Mouse (Mus musculus) embryonic facial prominence, embryonic 11.5 days (tissue): ENCODE results near the gene Pcnx2. TPM values are rescaled to one million over a fixed set of nuclear protein-coding genes. Genes with fewer than 3 reads are reported as not detected.

Experiments used
- ATAC-seq: fragments of 200-750 bp; cut with Nextera tagmentation; replicated peaks from 2 replicates; pipeline ENCODE4 v1.8.0; 2017; ENCODE audit warnings: low read depth; ENCODE audit not compliant: insufficient number of reproducible peaks, low FRiP score, low TSS enrichment
- DNase-seq: peaks from one replicate; pipeline ENCODE4 v3.0.0-alpha.2; 2015; ENCODE audit warnings: low spot score
- H3K27ac ChIP-seq: fragments of 300-500 bp; sonication (generic); replicated peaks from 2 replicates; pipeline ENCODE4 v1.5.1; 2014; ENCODE audit warnings: mild to moderate bottlenecking, low read depth, low read length, control low read depth
- H3K27me3 ChIP-seq: fragments of 300-500 bp; sonication (generic); 2 replicates; pipeline ENCODE4 v1.6.1; 2014; ENCODE audit warnings: mild to moderate bottlenecking, low read length, moderate library complexity, mixed read lengths; ENCODE audit not compliant: control insufficient read depth, insufficient read depth
- H3K36me3 ChIP-seq: fragments of 300-500 bp; sonication (generic); replicated peaks from 2 replicates; pipeline ENCODE4 v1.6.1; 2014; ENCODE audit warnings: low read depth, mild to moderate bottlenecking, low read length, moderate library complexity, mixed read lengths; ENCODE audit not compliant: control insufficient read depth, insufficient read depth
- H3K4me1 ChIP-seq: fragments of 300-500 bp; sonication (generic); 2 replicates; pipeline ENCODE4 v1.6.1; 2014; ENCODE audit warnings: low read length, mixed read lengths; ENCODE audit not compliant: control insufficient read depth, insufficient read depth
- H3K4me2 ChIP-seq: fragments of 300-500 bp; sonication (generic); 2 replicates; pipeline ENCODE4 v1.6.1; 2014; ENCODE audit warnings: low read depth, mild to moderate bottlenecking, control low read depth, low read length, moderate library complexity
- H3K4me3 ChIP-seq: fragments of 300-500 bp; sonication (generic); 2 replicates; pipeline ENCODE4 v1.5.1; 2014; ENCODE audit warnings: low read depth, low read length, control low read depth
- H3K9ac ChIP-seq: fragments of 300-500 bp; sonication (generic); replicated peaks from 2 replicates; pipeline ENCODE4 v1.6.1; 2014; ENCODE audit warnings: mild to moderate bottlenecking, control low read depth, low read length
- H3K9me3 ChIP-seq: fragments of 300-500 bp; sonication (generic); replicated peaks from 2 replicates; pipeline ENCODE4 v1.6.1; 2016; ENCODE audit warnings: mild to moderate bottlenecking, low read length, inconsistent platforms, mixed read lengths; ENCODE audit not compliant: control insufficient read depth
- WGBS: fragments of 180-500 bp; shearing (Covaris S2); extraction: QIAGEN DNeasy Blood & Tissue Kit; methylation state at CpG from one replicate; pipeline ENCODE4 v1.1.7; 2014; 5-methylcytosine and 5-hydroxymethylcytosine counted together
- polyA plus RNA-seq: library from polyadenylated mRNA; unstranded; fragments of >200 nt; fragmentation: Nextera tagmentation; extraction: Ambion mirVana; gene quantifications from 2 replicates; pipeline ENCODE4 v1.2.1, GENCODE M21; 2014

Gene Pcnx2
- polyA plus RNA-seq, 1 experiment from 2014 or later, result 0.25 TPM

GRCm38 (mm10) chr8:125768079-125768478 lies 130.0 kb downstream of the Pcnx2 start:
- peaks cover 2% of the 10 kb centered on the region; the same call in 1 of the 2 replicates for H3K9me3 ChIP-seq
- no peak overlapping the region for H3K4me2 ChIP-seq
- H3K27ac ChIP-seq, result no peak overlapping the region
- WGBS, result 87% methylated on average over 10 of the region's 10 CpGs
- no peaks in the 10 kb centered on the region for H3K27me3 ChIP-seq
- no peaks in the 10 kb centered on the region for H3K36me3 ChIP-seq
- ATAC-seq (no peak), DNase-seq (no peak)
- H3K4me3 ChIP-seq, result no peak overlapping the region
- H3K9ac ChIP-seq, result no peak overlapping the region
- no peaks in the 10 kb centered on the region for H3K4me1 ChIP-seq

- whole genome bisulfite sequencing, result 87% methylated on average over 16 of the region's 16 CpGs
Measured at GRCm38 (mm10) chr8:125763066-125763786, 134.9 kb downstream of the Pcnx2 start.

GRCm38 (mm10) chr8:125759022-125759421 lies 139.1 kb downstream of the Pcnx2 start:
- Histone ChIP-seq H3K36me3 (no peaks in the 10 kb centered on the region), H3K27me3 (no peaks in the 10 kb centered on the region), H3K4me1 (no peaks in the 10 kb centered on the region), H3K4me2 (no peak overlapping the region), H3K27ac (no peak overlapping the region), H3K4me3 (no peak overlapping the region), H3K9ac (no peak overlapping the region), H3K9me3 (peaks cover 2% of the 10 kb centered on the region; the same call in 1 of the 2 replicates)
- WGBS, result 48% methylated on average over 10 of the region's 10 CpGs
- ATAC-seq (no peak), DNase-seq (peak; percentile 21)

More at GRCm38 (mm10) chr8:125763066-125763786, 134.9 kb downstream of the Pcnx2 start:
- Histone ChIP-seq H3K4me2 (no peak overlapping the region), H3K4me3 (no peak overlapping the region), H3K9me3 (peaks cover 2% of the 10 kb centered on the region; the same call in 1 of the 2 replicates), H3K36me3 (no peaks in the 10 kb centered on the region), H3K27ac (no peak overlapping the region), H3K4me1 (no peaks in the 10 kb centered on the region), H3K27me3 (no peaks in the 10 kb centered on the region), H3K9ac (no peak overlapping the region)
- ATAC-seq (no peak), DNase-seq (no peak)

- Histone ChIP-seq H3K27me3 (no peaks in the 10 kb centered on the region), H3K9ac (no peak overlapping the region), H3K9me3 (no peaks in the 10 kb centered on the region), H3K4me2 (no peak overlapping the region), H3K27ac (no peak overlapping the region), H3K4me3 (no peak overlapping the region), H3K4me1 (no peaks in the 10 kb centered on the region), H3K36me3 (no peaks in the 10 kb centered on the region)
- no peak for ATAC-seq
- 86% methylated on average over 1 of the region's 1 CpGs for WGBS
- no peak for DNase-seq
Measured at GRCm38 (mm10) chr8:125757106-125757496, 141.0 kb downstream of the Pcnx2 start.

GRCm38 (mm10) chr8:125756391-125757105 lies 141.6 kb downstream of the Pcnx2 start:
- H3K9ac ChIP-seq, result no peak overlapping the region; the same call in 1 of the 2 replicates
- H3K4me1 ChIP-seq, result no peaks in the 10 kb centered on the region
- H3K27me3 ChIP-seq, result no peaks in the 10 kb centered on the region
- no peaks in the 10 kb centered on the region for H3K9me3 ChIP-seq
- no peak overlapping the region for H3K27ac ChIP-seq
- no peak for DNase-seq
- no peak overlapping the region for H3K4me3 ChIP-seq
- H3K36me3 ChIP-seq, result no peaks in the 10 kb centered on the region
- H3K4me2 ChIP-seq, result no peak overlapping the region
- 0 out of 2 replicates have a peak, but pooled peaks have one; percentile 45 for ATAC-seq
- 43% methylated on average over 9 of the region's 9 CpGs for WGBS

GRCm38 (mm10) chr8:125755896-125756295 lies 142.2 kb downstream of the Pcnx2 start:
- Histone ChIP-seq H3K27ac (no peak overlapping the region), H3K4me2 (no peak overlapping the region), H3K9ac (no peak overlapping the region), H3K4me1 (no peaks in the 10 kb centered on the region), H3K9me3 (no peaks in the 10 kb centered on the region), H3K4me3 (no peak overlapping the region), H3K36me3 (no peaks in the 10 kb centered on the region), H3K27me3 (no peaks in the 10 kb centered on the region)
- 81% methylated on average over 8 of the region's 8 CpGs for WGBS
- DNase-seq (no peak), ATAC-seq (no peak)

- no peak for DNase-seq
- Histone ChIP-seq H3K4me3 (no peak overlapping the region), H3K27ac (no peak overlapping the region), H3K9ac (no peak overlapping the region), H3K36me3 (no peaks in the 10 kb centered on the region), H3K4me1 (no peaks in the 10 kb centered on the region), H3K4me2 (no peak overlapping the region), H3K9me3 (no peaks in the 10 kb centered on the region), H3K27me3 (no peaks in the 10 kb centered on the region)
- WGBS, result 66% methylated on average over 8 of the region's 8 CpGs
- no peak for ATAC-seq
Measured at GRCm38 (mm10) chr8:125750846-125751245, 147.3 kb downstream of the Pcnx2 start.

- ATAC-seq (no peak), DNase-seq (no peak)
- H3K27me3 ChIP-seq, result no peaks in the 10 kb centered on the region
- 77% methylated on average over 8 of the region's 8 CpGs for WGBS
- H3K4me1 ChIP-seq, result no peaks in the 10 kb centered on the region
- no peak overlapping the region for H3K9ac ChIP-seq
- H3K9me3 ChIP-seq, result no peaks in the 10 kb centered on the region
- H3K36me3 ChIP-seq, result no peaks in the 10 kb centered on the region
- H3K4me2 ChIP-seq, result no peak overlapping the region
- no peak overlapping the region for H3K4me3 ChIP-seq
- H3K27ac ChIP-seq, result no peak overlapping the region
Measured at GRCm38 (mm10) chr8:125747390-125747789, 150.7 kb downstream of the Pcnx2 start.
